Mouse (Mus musculus) midbrain, embryonic 12.5 days (tissue): Measurements from ENCODE around the gene Rbms3. TPM values are rescaled to one million over a fixed set of nuclear protein-coding genes. Genes with fewer than 3 reads are reported as not detected.

ENCODE experiments used
- ATAC-seq: fragments of 200-750 bp; cut with Nextera tagmentation; 2 replicates; pipeline ENCODE4 v1.8.0; 2017; ENCODE audit warnings: low read depth, moderate TSS enrichment, moderate library complexity; ENCODE audit not compliant: low FRiP score
- H3K27ac ChIP-seq: fragments of 300-500 bp; sonication (generic); replicated peaks from 2 replicates; pipeline ENCODE4 v1.5.1; 2016; ENCODE audit warnings: mild to moderate bottlenecking
- H3K27me3 ChIP-seq: fragments of 300-500 bp; sonication (generic); 2 replicates; pipeline ENCODE4 v1.6.1; 2016; ENCODE audit warnings: mild to moderate bottlenecking
- H3K36me3 ChIP-seq: fragments of 300-500 bp; sonication (generic); 2 replicates; pipeline ENCODE4 v1.6.1; 2016
- H3K4me1 ChIP-seq: fragments of 300-500 bp; sonication (generic); 2 replicates; pipeline ENCODE4 v1.6.1; 2016
- H3K4me2 ChIP-seq: fragments of 300-500 bp; sonication (generic); replicated peaks from 2 replicates; pipeline ENCODE4 v1.6.1; 2016; ENCODE audit warnings: mild to moderate bottlenecking, moderate library complexity
- H3K4me3 ChIP-seq: fragments of 300-500 bp; sonication (generic); 2 replicates; pipeline ENCODE4 v1.5.1; 2016; ENCODE audit warnings: mild to moderate bottlenecking
- H3K9ac ChIP-seq: fragments of 300-500 bp; sonication (generic); replicated peaks from 2 replicates; pipeline ENCODE4 v1.6.1; 2016; ENCODE audit warnings: mild to moderate bottlenecking, moderate library complexity
- H3K9me3 ChIP-seq: fragments of 300-500 bp; sonication (generic); 2 replicates; pipeline ENCODE4 v1.6.1; 2016; ENCODE audit warnings: mild to moderate bottlenecking
- WGBS: fragments of 180-500 bp; shearing (Covaris S2); methylation state at CpG from one replicate; pipeline ENCODE4 v1.1.7; 2016; 5-methylcytosine and 5-hydroxymethylcytosine counted together
- polyA plus RNA-seq: library from polyadenylated mRNA; unstranded; fragments of >200 nt; fragmentation: Nextera tagmentation; extraction: Ambion mirVana; gene quantifications from 2 replicates; pipeline ENCODE4 v1.2.1, GENCODE M21; 2016

Gene Rbms3
- polyA plus RNA-seq, 1 experiment from 2014 or later: 25.8 TPM

DNA sequence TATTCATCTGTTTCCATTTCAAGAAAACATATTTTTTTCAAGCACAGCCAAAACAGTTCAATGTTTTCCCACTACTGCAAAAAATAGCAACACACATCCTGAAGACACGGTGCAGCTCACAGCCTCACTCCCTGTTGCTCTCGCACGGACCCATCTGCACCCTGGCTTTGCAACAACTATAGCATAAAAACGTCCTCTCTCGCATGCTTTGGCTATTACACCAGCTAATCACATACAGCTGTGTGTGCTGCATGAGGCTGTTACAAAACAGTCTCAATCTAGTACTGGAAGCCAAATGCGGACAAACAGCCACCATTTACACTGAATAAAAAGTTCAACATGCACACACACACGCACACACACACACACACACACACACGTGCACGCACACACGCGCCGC lies 383.5 kb downstream of the Rbms3 start:
- H3K4me3 ChIP-seq: no peak overlapping the region
- no peak for ATAC-seq
- WGBS: 85% methylated on average over 12 of the region's 12 CpGs

DNA sequence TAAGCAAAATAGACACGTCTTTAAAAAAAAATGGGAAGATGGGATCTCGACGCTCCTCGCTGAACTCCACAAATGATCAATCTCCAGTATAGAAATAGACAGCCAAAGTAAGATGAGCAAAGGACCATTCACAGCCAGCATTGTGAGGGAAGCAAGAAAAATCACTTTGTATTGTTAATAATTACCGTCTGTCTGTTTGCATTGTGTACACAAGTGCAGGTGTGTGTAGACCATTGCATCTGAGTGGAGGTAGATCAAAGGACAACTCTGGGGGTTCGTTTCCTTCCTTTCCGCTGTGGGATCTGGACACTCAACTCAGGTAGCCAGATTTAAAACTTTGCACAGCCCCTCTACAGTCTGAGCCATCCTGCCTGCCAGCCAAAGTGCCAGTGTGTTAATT lies 386.3 kb downstream of the Rbms3 start:
- H3K36me3 ChIP-seq: no peaks in the 10 kb centered on the region
- no peak overlapping the region for H3K4me3 ChIP-seq
- no peaks in the 10 kb centered on the region for H3K4me1 ChIP-seq
- no peak overlapping the region for H3K27ac ChIP-seq
- H3K27me3 ChIP-seq: no peaks in the 10 kb centered on the region
- H3K9ac ChIP-seq: no peak overlapping the region
- 95% methylated on average over 7 of the region's 7 CpGs for WGBS
- H3K9me3 ChIP-seq: no peaks in the 10 kb centered on the region
- ATAC-seq: no peak
- H3K4me2 ChIP-seq: no peak overlapping the region

More for the DNA sequence above, 383.5 kb downstream of the Rbms3 start:
- Histone ChIP-seq H3K36me3 (no peaks in the 10 kb centered on the region), H3K9ac (no peak overlapping the region), H3K27ac (no peak overlapping the region), H3K4me2 (no peak overlapping the region), H3K4me1 (peaks cover 8% of the 10 kb centered on the region), H3K9me3 (no peaks in the 10 kb centered on the region), H3K27me3 (peaks cover 7% of the 10 kb centered on the region; the same call in 1 of the 2 replicates)

GRCm38 (mm10) chr9:117234726-117235075 lies 395.0 kb downstream of the Rbms3 start:
- ATAC-seq: no peak
- H3K9ac ChIP-seq: no peak overlapping the region
- no peaks in the 10 kb centered on the region for H3K36me3 ChIP-seq
- H3K4me3 ChIP-seq: no peak overlapping the region
- no peak overlapping the region for H3K4me2 ChIP-seq
- H3K27me3 ChIP-seq: no peaks in the 10 kb centered on the region
- H3K9me3 ChIP-seq: no peaks in the 10 kb centered on the region
- 79% methylated on average over 6 of the region's 6 CpGs for whole genome bisulfite sequencing
- H3K27ac ChIP-seq: no peak overlapping the region
- H3K4me1 ChIP-seq: no peaks in the 10 kb centered on the region

DNA sequence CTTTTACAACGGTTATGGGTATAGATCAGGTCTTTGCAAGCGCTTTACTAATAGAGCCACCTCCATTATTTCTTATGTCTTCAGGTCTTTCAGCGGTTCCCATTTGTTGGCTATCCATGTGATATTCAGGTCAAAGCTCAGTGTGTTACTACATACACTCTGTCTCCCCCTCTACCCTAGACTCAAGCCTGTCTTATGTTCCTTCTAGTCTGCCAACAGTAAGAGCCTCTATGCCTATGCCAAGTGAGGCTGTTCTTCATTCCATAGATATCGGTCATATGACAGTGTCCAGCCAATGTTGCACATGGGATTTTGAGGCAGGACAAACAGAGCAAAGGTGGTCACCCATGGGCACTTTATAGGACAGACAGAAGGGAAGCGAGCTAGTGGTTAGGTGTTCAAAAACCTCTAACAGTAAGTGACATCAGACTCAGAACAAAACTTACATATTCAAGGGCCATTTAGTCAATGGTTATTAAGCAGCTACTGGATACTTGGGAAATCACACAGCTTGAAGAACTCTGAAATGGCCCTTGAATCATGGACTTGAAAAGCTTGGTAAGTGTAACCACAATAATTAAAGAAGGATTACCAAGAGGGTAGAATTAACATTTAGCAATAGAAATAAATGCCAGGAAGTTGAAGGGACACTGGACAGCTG lies 395.5 kb downstream of the Rbms3 start:
- Histone ChIP-seq H3K36me3 (no peaks in the 10 kb centered on the region), H3K4me3 (no peak overlapping the region), H3K9me3 (no peaks in the 10 kb centered on the region), H3K27me3 (no peaks in the 10 kb centered on the region), H3K27ac (no peak overlapping the region), H3K9ac (no peak overlapping the region), H3K4me2 (no peak overlapping the region), H3K4me1 (no peaks in the 10 kb centered on the region)
- 94% methylated on average over 5 of the region's 5 CpGs for WGBS
- ATAC-seq: no peak

- 88% methylated on average over 8 of the region's 8 CpGs for WGBS
Measured at GRCm38 (mm10) chr9:117222741-117223140, 407.0 kb downstream of the Rbms3 start.

GRCm38 (mm10) chr9:117221481-117221880 lies 408.2 kb downstream of the Rbms3 start:
- no peaks in the 10 kb centered on the region for H3K9me3 ChIP-seq
- no peak overlapping the region for H3K4me3 ChIP-seq
- no peak overlapping the region for H3K4me2 ChIP-seq
- no peak overlapping the region for H3K9ac ChIP-seq
- H3K27ac ChIP-seq: no peak overlapping the region
- H3K27me3 ChIP-seq: no peaks in the 10 kb centered on the region
- 74% methylated on average over 4 of the region's 4 CpGs for WGBS
- no peak for ATAC-seq
- no peaks in the 10 kb centered on the region for H3K36me3 ChIP-seq
- no peaks in the 10 kb centered on the region for H3K4me1 ChIP-seq

More at GRCm38 (mm10) chr9:117222741-117223140, 407.0 kb downstream of the Rbms3 start:
- no peak overlapping the region for H3K27ac ChIP-seq
- H3K4me3 ChIP-seq: no peak overlapping the region
- no peaks in the 10 kb centered on the region for H3K4me1 ChIP-seq
- H3K9ac ChIP-seq: no peak overlapping the region
- H3K4me2 ChIP-seq: no peak overlapping the region
- H3K36me3 ChIP-seq: no peaks in the 10 kb centered on the region
- H3K9me3 ChIP-seq: no peaks in the 10 kb centered on the region
- no peaks in the 10 kb centered on the region for H3K27me3 ChIP-seq
- ATAC-seq: no peak

- H3K4me2 ChIP-seq: no peak overlapping the region
- no peaks in the 10 kb centered on the region for H3K9me3 ChIP-seq
- WGBS: 72% methylated on average over 9 of the region's 9 CpGs
- H3K9ac ChIP-seq: no peak overlapping the region
- H3K4me3 ChIP-seq: no peak overlapping the region
- H3K27ac ChIP-seq: no peak overlapping the region
- H3K27me3 ChIP-seq: no peaks in the 10 kb centered on the region
- no peaks in the 10 kb centered on the region for H3K36me3 ChIP-seq
- ATAC-seq: no peak
- 0 out of 2 replicates have a peak, but pooled peaks cover 3% of the 10 kb centered on the region for H3K4me1 ChIP-seq
Measured at GRCm38 (mm10) chr9:117216026-117216755, 413.5 kb downstream of the Rbms3 start.

DNA sequence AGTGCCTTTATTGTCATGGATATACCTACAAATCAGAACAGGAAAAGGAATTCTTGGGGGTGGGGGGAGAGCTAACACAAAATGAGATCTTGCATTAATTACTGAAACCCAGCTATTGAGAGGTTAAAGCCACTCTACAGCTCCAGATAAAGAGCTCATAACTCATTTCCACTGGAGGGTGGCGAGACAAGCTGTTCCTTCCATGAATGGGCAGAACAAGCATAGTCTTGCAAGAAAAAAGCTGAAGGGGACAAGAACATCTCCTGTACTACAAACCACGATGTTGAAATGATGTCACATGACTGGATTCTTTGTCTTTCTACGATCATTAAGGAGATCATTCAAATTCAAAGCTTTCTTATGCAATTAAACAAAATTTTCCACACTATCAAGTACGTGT lies 417.7 kb downstream of the Rbms3 start:
- ATAC-seq: no peak
- no peak overlapping the region for H3K4me3 ChIP-seq
- 70% methylated on average over 4 of the region's 4 CpGs for WGBS
- H3K27me3 ChIP-seq: no peaks in the 10 kb centered on the region
- no peak overlapping the region for H3K9ac ChIP-seq
- H3K4me1 ChIP-seq: 0 out of 2 replicates have a peak, but pooled peaks cover 3% of the 10 kb centered on the region
- no peak overlapping the region for H3K27ac ChIP-seq
- no peak overlapping the region for H3K4me2 ChIP-seq
- no peaks in the 10 kb centered on the region for H3K36me3 ChIP-seq
- H3K9me3 ChIP-seq: no peaks in the 10 kb centered on the region

GRCm38 (mm10) chr9:117210344-117210743 lies 419.4 kb downstream of the Rbms3 start:
- Histone ChIP-seq H3K4me3 (no peak overlapping the region), H3K27ac (no peak overlapping the region), H3K9ac (no peak overlapping the region), H3K9me3 (no peaks in the 10 kb centered on the region), H3K27me3 (no peaks in the 10 kb centered on the region), H3K36me3 (no peaks in the 10 kb centered on the region), H3K4me2 (no peak overlapping the region), H3K4me1 (0 out of 2 replicates have a peak, but pooled peaks cover 3% of the 10 kb centered on the region)
- no peak for ATAC-seq
- WGBS: 65% methylated on average over 2 of the region's 2 CpGs

- ATAC-seq: no peak
- H3K36me3 ChIP-seq: no peaks in the 10 kb centered on the region
- H3K9ac ChIP-seq: no peak overlapping the region
- H3K27ac ChIP-seq: no peak overlapping the region
- no peaks in the 10 kb centered on the region for H3K9me3 ChIP-seq
- H3K4me3 ChIP-seq: no peak overlapping the region
- WGBS: 73% methylated on average over 6 of the region's 6 CpGs
- H3K4me2 ChIP-seq: no peak overlapping the region
- H3K27me3 ChIP-seq: no peaks in the 10 kb centered on the region
- H3K4me1 ChIP-seq: no peaks in the 10 kb centered on the region
Measured at GRCm38 (mm10) chr9:117205395-117205794, 424.3 kb downstream of the Rbms3 start.

GRCm38 (mm10) chr9:117200067-117200658 lies 429.6 kb downstream of the Rbms3 start:
- Histone ChIP-seq H3K4me3 (no peak overlapping the region), H3K27me3 (no peaks in the 10 kb centered on the region), H3K4me1 (no peaks in the 10 kb centered on the region), H3K36me3 (no peaks in the 10 kb centered on the region), H3K27ac (no peak overlapping the region), H3K9me3 (no peaks in the 10 kb centered on the region), H3K9ac (no peak overlapping the region), H3K4me2 (no peak overlapping the region)
- WGBS: 93% methylated on average over 7 of the region's 7 CpGs
- no peak for ATAC-seq

DNA sequence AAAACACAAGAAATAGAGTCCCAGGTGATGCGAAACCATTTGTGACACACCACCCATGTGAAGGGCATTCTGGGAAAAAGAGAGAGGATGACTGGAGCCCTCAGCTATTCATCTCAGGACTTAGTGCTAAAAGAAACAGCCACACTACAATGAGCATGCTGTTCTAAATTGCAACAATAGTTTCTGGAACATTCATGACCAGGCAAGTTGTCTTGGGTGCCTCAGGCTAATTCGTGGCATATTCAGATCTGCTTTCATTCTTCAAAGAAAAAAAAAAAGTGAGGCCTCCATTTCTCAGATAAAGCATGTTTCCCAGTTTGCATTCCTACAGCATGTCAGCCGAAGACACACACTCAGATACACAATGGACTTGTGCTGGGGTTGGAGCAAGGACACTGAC lies 432.2 kb downstream of the Rbms3 start:
- Histone ChIP-seq H3K9ac (no peak overlapping the region), H3K4me1 (no peaks in the 10 kb centered on the region), H3K36me3 (no peaks in the 10 kb centered on the region), H3K27ac (no peak overlapping the region), H3K4me3 (no peak overlapping the region), H3K4me2 (no peak overlapping the region), H3K27me3 (no peaks in the 10 kb centered on the region), H3K9me3 (no peaks in the 10 kb centered on the region)
- WGBS: 80% methylated on average over 3 of the region's 3 CpGs
- no peak for ATAC-seq
